Mouse (Mus musculus) frontal cortex, postnatal 25 days (tissue): ENCODE measurements around the gene Ttc1.
A peak's percentile ranks its signal among the peaks of the same experiment; 100 is the strongest.

ENCODE experiments used
- DNase-seq, 2 experiments: peaks; one replicate each; pipeline ENCODE4 v3.0.0; 2022; ENCODE audit warnings: low spot score in 2 of 2

Gene Ttc1

GRCm38 (mm10) chr11:43747233-43748226 lies at the start of gene Ttc1:
Gene Ttc1 (minus strand): TSS chr11:43748008.
- peak; percentile 91 to 93 for DNase-seq

- DNase-seq, result no peak
Observed at GRCm38 (mm10) chr11:43795992-43796391, 48.2 kb upstream of the Ttc1 start.

- no peak for DNase-seq
Observed at GRCm38 (mm10) chr11:43790446-43790845, 42.6 kb upstream of the Ttc1 start.

- DNase-seq, result peak; percentile 39 to 68
Observed at GRCm38 (mm10) chr11:43783772-43784171, 36.0 kb upstream of the Ttc1 start.

- no peak for DNase-seq
Observed at GRCm38 (mm10) chr11:43783106-43783505, 35.3 kb upstream of the Ttc1 start.

- no peak for DNase-seq
Observed at GRCm38 (mm10) chr11:43779551-43779950, 31.7 kb upstream of the Ttc1 start.

GRCm38 (mm10) chr11:43776324-43776694 lies 28.5 kb upstream of the Ttc1 start:
- DNase-seq, result no peak

GRCm38 (mm10) chr11:43775469-43776323 lies 27.9 kb upstream of the Ttc1 start:
- DNase-seq, result no peak

GRCm38 (mm10) chr11:43773725-43774124 lies 25.9 kb upstream of the Ttc1 start:
- no peak for DNase-seq

- DNase-seq, result no peak
Observed at GRCm38 (mm10) chr11:43770110-43770509, 22.3 kb upstream of the Ttc1 start.

- DNase-seq, result no peak
Observed at GRCm38 (mm10) chr11:43767749-43768148, 19.9 kb upstream of the Ttc1 start.

GRCm38 (mm10) chr11:43766922-43767648 lies 19.3 kb upstream of the Ttc1 start:
- DNase-seq, result peak; percentile 66 to 70

GRCm38 (mm10) chr11:43758436-43758835 lies 10.6 kb upstream of the Ttc1 start:
- no peak for DNase-seq

- DNase-seq, result no peak
Observed at GRCm38 (mm10) chr11:43755411-43755810, 7.6 kb upstream of the Ttc1 start.

GRCm38 (mm10) chr11:43754568-43754967 lies 6.8 kb upstream of the Ttc1 start:
- DNase-seq, result no peak

- DNase-seq, result no peak
Observed at GRCm38 (mm10) chr11:43751542-43751941, 3.7 kb upstream of the Ttc1 start.

- no peak for DNase-seq
Observed at GRCm38 (mm10) chr11:43728737-43729301, 19.0 kb downstream of the Ttc1 start.

- no peak for DNase-seq
Observed at GRCm38 (mm10) chr11:43727796-43728195, 20.0 kb downstream of the Ttc1 start.

- DNase-seq, result no peak
Observed at GRCm38 (mm10) chr11:43723411-43723810, 24.4 kb downstream of the Ttc1 start.

GRCm38 (mm10) chr11:43712178-43712577 lies 35.6 kb downstream of the Ttc1 start:
- DNase-seq, result no peak

GRCm38 (mm10) chr11:43708409-43708808 lies 39.4 kb downstream of the Ttc1 start:
- DNase-seq, result no peak
